Mouse (Mus musculus) adrenal gland, postnatal 10 days (tissue): ENCODE measurements around the gene Rtl5. TPM values are rescaled to one million over a fixed set of nuclear protein-coding genes. Genes with fewer than 3 reads are reported as not detected.
A peak's percentile ranks its signal among the peaks of the same experiment; 100 is the strongest.

ENCODE experiments used
- DNase-seq: peaks from one replicate; pipeline ENCODE4 v3.0.0; 2021; ENCODE audit warnings: mixed read lengths
- total RNA-seq, 2 experiments: library from RNA; stranded (reverse); gene quantifications; 2 replicates each; pipeline ENCODE4 v1.2.3; 2021

The Rtl5 gene
- total RNA-seq, 2 experiments from 2014 or later: 7.0 to 10.2 TPM

GRCm38 (mm10) chrX:102066134-102066533, 5.0 kb downstream of the Rtl5 start:
- peak; percentile 80 for DNase-seq

GRCm38 (mm10) chrX:102065213-102065775, 5.8 kb downstream of the Rtl5 start:
- DNase-seq: no peak

- no peak for DNase-seq
Observed at GRCm38 (mm10) chrX:102064062-102064461, 7.0 kb downstream of the Rtl5 start.

GRCm38 (mm10) chrX:102060891-102061290, 10.2 kb downstream of the Rtl5 start:
- DNase-seq: peak; percentile 20

GRCm38 (mm10) chrX:102060243-102060642, 10.9 kb downstream of the Rtl5 start:
- DNase-seq: peak; percentile 22

GRCm38 (mm10) chrX:102059437-102059836, 11.7 kb downstream of the Rtl5 start:
- DNase-seq: peak; percentile 33

GRCm38 (mm10) chrX:102054009-102054408, 17.1 kb downstream of the Rtl5 start:
- DNase-seq: no peak

- DNase-seq: no peak
Observed at GRCm38 (mm10) chrX:102053371-102053770, 17.7 kb downstream of the Rtl5 start.

GRCm38 (mm10) chrX:102051225-102051624, 19.9 kb downstream of the Rtl5 start:
- DNase-seq: no peak

- DNase-seq: no peak
Observed at GRCm38 (mm10) chrX:102050552-102050951, 20.6 kb downstream of the Rtl5 start.

- DNase-seq: no peak
Observed at GRCm38 (mm10) chrX:102042386-102042785, 28.7 kb downstream of the Rtl5 start.

- DNase-seq: no peak
Observed at GRCm38 (mm10) chrX:102041562-102041961, 29.5 kb downstream of the Rtl5 start.

GRCm38 (mm10) chrX:102037506-102037905, 33.6 kb downstream of the Rtl5 start:
- peak; percentile 70 for DNase-seq

- no peak for DNase-seq
Observed at GRCm38 (mm10) chrX:102036866-102037361, 34.2 kb downstream of the Rtl5 start.

- no peak for DNase-seq
Observed at GRCm38 (mm10) chrX:102035671-102036070, 35.4 kb downstream of the Rtl5 start.

GRCm38 (mm10) chrX:102033566-102033965, 37.5 kb downstream of the Rtl5 start:
- no peak for DNase-seq

- no peak for DNase-seq
Observed at GRCm38 (mm10) chrX:102032431-102032830, 38.7 kb downstream of the Rtl5 start.

- peak; percentile 41 for DNase-seq
Observed at GRCm38 (mm10) chrX:102031851-102032250, 39.3 kb downstream of the Rtl5 start.

GRCm38 (mm10) chrX:102024976-102025375, 46.1 kb downstream of the Rtl5 start:
- no peak for DNase-seq

GRCm38 (mm10) chrX:102019471-102020240, 51.4 kb downstream of the Rtl5 start:
- no peak for DNase-seq

- no peak for DNase-seq
Observed at GRCm38 (mm10) chrX:102018890-102019289, 52.2 kb downstream of the Rtl5 start.

- DNase-seq: no peak
Observed at GRCm38 (mm10) chrX:102017213-102017923, 53.7 kb downstream of the Rtl5 start.
